ENCODE assay signal across 8 mouse cellular contexts in the genomic region with DNA sequence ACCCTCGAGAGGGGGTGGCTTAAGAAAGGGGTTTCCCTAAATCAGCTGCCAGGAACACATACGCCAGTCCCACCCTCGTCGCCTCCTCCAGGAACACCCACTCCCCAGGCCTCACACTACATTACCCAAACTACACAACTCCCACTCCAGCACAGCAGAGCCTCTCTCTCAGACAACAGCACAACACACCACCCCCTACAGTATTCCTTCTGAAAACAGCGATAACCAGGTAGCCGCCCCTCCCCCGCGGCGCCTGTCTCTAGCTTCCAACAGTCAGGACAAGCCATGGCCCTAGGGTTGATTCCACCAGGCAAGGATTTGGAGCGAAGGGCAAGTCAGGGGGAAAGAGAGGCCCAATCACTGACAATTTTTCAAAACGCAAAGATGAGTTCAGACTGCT. TPM values are rescaled to one million over a fixed set of nuclear protein-coding genes. Genes with fewer than 3 reads are reported as not detected.
DNase-seq lines count a peak whose midpoint lies in the region; ATAC-seq and TF ChIP-seq lines count a peak whose summit lies in the region.

No protein-coding gene starts in this region.

- TF ChIP-seq POLR2A in testis, adult 2 months (IDR thresholded peaks at IDR 0.05; ENCODE audit: control insufficient read depth, low read depth, low read length) = no peak
- TF ChIP-seq POLR2A in thymus, adult 2 months (IDR thresholded peaks at IDR 0.05; ENCODE audit: control insufficient read depth, extremely low read depth, insufficient read depth, low read length, poor library complexity) = no peak

- H3K27ac ChIP-seq in testis, adult 2 months (ENCODE audit: control insufficient read depth, insufficient read depth, low read depth, low read length) = peak overlapping the region; percentile 86
- H3K27ac ChIP-seq in forebrain, embryonic 13.5 days = no peak overlapping the region
- H3K27ac ChIP-seq in thymus, adult 2 months (ENCODE audit: control insufficient read depth, insufficient read depth, low read length) = no peak overlapping the region

- no peaks in the 10 kb centered on the region for H3K27me3 ChIP-seq in testis, adult 2 months (ENCODE audit: control insufficient read depth, insufficient read depth, low read length)
- peaks cover 9% of the 10 kb centered on the region; the same call in 1 of the 2 replicates for H3K27me3 ChIP-seq in forebrain, embryonic 13.5 days
- H3K27me3 ChIP-seq in thymus, adult 2 months (ENCODE audit: control insufficient read depth, insufficient read depth, low read length) = peaks cover 7% of the 10 kb centered on the region

- TF ChIP-seq CTCF in testis, adult 2 months (IDR thresholded peaks at IDR 0.05; ENCODE audit: control insufficient read depth, insufficient read depth, insufficient replicate concordance, low read depth, low read length) = no peak
- no peak for TF ChIP-seq CTCF in thymus, adult 2 months (IDR thresholded peaks at IDR 0.05; ENCODE audit: borderline replicate concordance, control insufficient read depth, extremely low read depth, insufficient read depth, low read length, poor library complexity)

- peak overlapping the region; percentile 88 for H3K4me2 ChIP-seq in forebrain, embryonic 13.5 days

- no peaks in the 10 kb centered on the region for H3K36me3 ChIP-seq in testis, adult 2 months (ENCODE audit: control insufficient read depth, insufficient read depth, low read length)
- H3K36me3 ChIP-seq in forebrain, embryonic 13.5 days (ENCODE audit: poor library complexity, severe bottlenecking) = no peaks in the 10 kb centered on the region
- no peaks in the 10 kb centered on the region for H3K36me3 ChIP-seq in thymus, adult 2 months (ENCODE audit: control insufficient read depth, insufficient read depth, low read length)

- no peak for ATAC-seq in forebrain, embryonic 13.5 days
- no peak for ATAC-seq in erythroblast, adult 5-6 weeks (replicated peaks; ENCODE audit: low FRiP score, poor library complexity, severe bottlenecking)

- peaks cover 9% of the 10 kb centered on the region for H3K4me1 ChIP-seq in testis, adult 2 months (ENCODE audit: control insufficient read depth, insufficient read depth, low read length)
- peaks cover 21% of the 10 kb centered on the region for H3K4me1 ChIP-seq in forebrain, embryonic 13.5 days
- H3K4me1 ChIP-seq in thymus, adult 2 months (replicated peaks; ENCODE audit: control insufficient read depth, insufficient read depth, low read length) = no peaks in the 10 kb centered on the region

- no peak for DNase-seq in testis, postnatal 14 days (ENCODE audit: low spot score)
- peak; percentile 18 to 36 for DNase-seq in left cerebral cortex, adult 8-10 months (ENCODE audit: low spot score in 2 of 2)
- DNase-seq in neural tube, embryonic 10.5 days (ENCODE audit: extremely low spot score, low spot score) = peak; percentile 15
- DNase-seq in thymus, adult 2 months = no peak
- DNase-seq in lung, postnatal 25 days (ENCODE audit: low spot score) = no peak

- 11% methylated on average over 11 of the region's 11 CpGs for WGBS in forebrain, embryonic 13.5 days
- 36% methylated on average over 11 of the region's 11 CpGs for WGBS in thymus, adult 2 months

- peak overlapping the region; percentile 97 for H3K4me3 ChIP-seq in testis, adult 2 months (ENCODE audit: control insufficient read depth, low read depth, low read length)
- peak overlapping the region; percentile 74 for H3K4me3 ChIP-seq in forebrain, embryonic 13.5 days
- no peak overlapping the region for H3K4me3 ChIP-seq in thymus, adult 2 months (ENCODE audit: control insufficient read depth, insufficient read depth, low read length)

- no peaks in the 10 kb centered on the region for H3K9me3 ChIP-seq in forebrain, embryonic 13.5 days (replicated peaks)

- H3K9ac ChIP-seq in forebrain, embryonic 13.5 days = peak overlapping the region; percentile 82; the same call in 1 of the 2 replicates

RNA-seq across cellular contexts. Expression of a gene that starts 1.7 kb away (rescaled TPM):
- polyA plus RNA-seq in testis, adult 2 months (2012; rRNA removed) = 30.8 TPM in 2 replicates
- polyA plus RNA-seq in forebrain, embryonic 13.5 days (2015; fragmentation: Nextera tagmentation; extraction: Ambion mirVana) = 1,241 and 1,349 TPM in 2 replicates
- 1,000 to 10,000 TPM; 1,330 to 1,358 (median 1,352) TPM for total RNA-seq in left cerebral cortex, adult 8-10 months (2022)
- 1.6 and 1.9 TPM in 2 replicates for polyA plus RNA-seq in thymus, adult 2 months (2012; rRNA removed)
- total RNA-seq in erythroblast, adult 5-6 weeks (2015; ENCODE audit: low replicate concordance) = 0.63 TPM in 1 of 2 replicates, not detected in the other
- not detected in 2 replicates for total RNA-seq in erythroblast, adult 5-6 weeks (2017; ENCODE audit: low replicate concordance)

RNA-seq across cellular contexts. Expression of a gene that starts 34.5 kb away (rescaled TPM):
- 69.3 and 73.4 TPM in 2 replicates for polyA plus RNA-seq in testis, adult 2 months (2012; rRNA removed)
- polyA plus RNA-seq in forebrain, embryonic 13.5 days (2015; fragmentation: Nextera tagmentation; extraction: Ambion mirVana) = 3.0 and 3.2 TPM in 2 replicates
- 1 to 10 TPM; 4.0 to 5.7 (median 4.3) TPM for total RNA-seq in left cerebral cortex, adult 8-10 months (2022)
- polyA plus RNA-seq in thymus, adult 2 months (2012; rRNA removed) = 0.14 and 0.18 TPM in 2 replicates
- not detected in 2 replicates for total RNA-seq in erythroblast, adult 5-6 weeks (2015; ENCODE audit: low replicate concordance)
- not detected in 2 replicates for total RNA-seq in erythroblast, adult 5-6 weeks (2017; ENCODE audit: low replicate concordance)

Comparison
In these comparisons a context has a peak if more than half of its experiments do, and no peak if none do; other contexts are left out.
1. DNase-seq: peak in left cerebral cortex, adult 8-10 months (2 of 2) and neural tube, embryonic 10.5 days (single experiment); none in testis, postnatal 14 days (single experiment), thymus, adult 2 months (single experiment) and lung, postnatal 25 days (single experiment).
2. RNA of a gene that starts 1.7 kb away (polyA plus RNA-seq): 1,241 to 1,349 TPM in forebrain, embryonic 13.5 days; 30.8 TPM in testis, adult 2 months and 1.6 to 1.9 TPM in thymus, adult 2 months; every median in the first group is over 10 times any median in the second.
3. RNA of a gene that starts 34.5 kb away (polyA plus RNA-seq): 69.3 to 73.4 TPM in testis, adult 2 months; 3.0 to 3.2 TPM in forebrain, embryonic 13.5 days and 0.14 to 0.18 TPM in thymus, adult 2 months; every median in the first group is over 10 times any median in the second.